Mouse (Mus musculus) ES-CJ7 (cell line): ENCODE results near the gene Crot.
"Not testable (repeated sequence)": the region's sequence is repeated elsewhere in the genome, so short reads cannot be mapped to it uniquely, and the experiment has no call there.

Experiments used
- DNase-seq: peaks from one replicate; pipeline ENCODE4 v3.0.0; 2011; ENCODE audit warnings: low read depth, low spot score

Crot gene

GRCm38 (mm10) chr5:8996686-8997512, at the start of gene Crot:
Crot (minus strand) TSS chr5:8997324.
- DNase-seq = peak; percentile 89

- DNase-seq = no peak
These were observed 48.8 kb upstream of the Crot start for GRCm38 (mm10) chr5:9045904-9046303.

GRCm38 (mm10) chr5:9044821-9045220, 47.7 kb upstream of the Crot start:
- DNase-seq = no peak

GRCm38 (mm10) chr5:9043582-9044267, 46.6 kb upstream of the Crot start:
- DNase-seq = no peak

- DNase-seq = no peak
These were observed 45.7 kb upstream of the Crot start for GRCm38 (mm10) chr5:9042721-9043416.

GRCm38 (mm10) chr5:9040665-9041215, 43.6 kb upstream of the Crot start:
- DNase-seq = no peak

GRCm38 (mm10) chr5:9039978-9040377, 42.9 kb upstream of the Crot start:
- DNase-seq = no peak

GRCm38 (mm10) chr5:9037292-9037691, 40.2 kb upstream of the Crot start:
- no peak for DNase-seq

- no peak for DNase-seq
These were observed 38.3 kb upstream of the Crot start for GRCm38 (mm10) chr5:9035457-9035856.

- DNase-seq = no peak
These were observed 37.4 kb upstream of the Crot start for GRCm38 (mm10) chr5:9034535-9034934.

- DNase-seq = no peak
These were observed 36.7 kb upstream of the Crot start for GRCm38 (mm10) chr5:9033843-9034242.

- DNase-seq = no peak
These were observed 35.5 kb upstream of the Crot start for GRCm38 (mm10) chr5:9032641-9033040.

- no peak for DNase-seq
These were observed 35.0 kb upstream of the Crot start for GRCm38 (mm10) chr5:9032101-9032590.

GRCm38 (mm10) chr5:9028266-9028841, 31.2 kb upstream of the Crot start:
- no peak for DNase-seq

- DNase-seq = no peak
These were observed 18.2 kb upstream of the Crot start for GRCm38 (mm10) chr5:9015352-9015751.

- no peak for DNase-seq
These were observed 17.6 kb upstream of the Crot start for GRCm38 (mm10) chr5:9014774-9015173.

- DNase-seq = no peak
These were observed 14.2 kb upstream of the Crot start for GRCm38 (mm10) chr5:9011374-9011773.

GRCm38 (mm10) chr5:9010166-9010565, 13.0 kb upstream of the Crot start:
- no peak for DNase-seq

- peak; percentile 70 for DNase-seq
These were observed 9.5 kb upstream of the Crot start for GRCm38 (mm10) chr5:9006585-9006984.

- DNase-seq = not testable (repeated sequence)
These were observed 2.9 kb upstream of the Crot start for GRCm38 (mm10) chr5:9000006-9000405.

GRCm38 (mm10) chr5:8999108-8999507, 2.0 kb upstream of the Crot start:
- DNase-seq = no peak

- peak; percentile 22 for DNase-seq
These were observed 380 bp upstream of the Crot start for GRCm38 (mm10) chr5:8997513-8997895.
